ENCODE assay signal across 28 mouse cellular contexts in genomic region chr1:154018241-154018640, GRCm38 (mm10).
"Had no signal": no experiment of that assay in that cellular context is flagged by ENCODE, and none has a peak within 500 bp of the region (broad histone marks: within the 10 kb centered on the region; RNA-seq: fewer than 3 reads in every experiment).

No protein-coding gene starts in this region.

- H3K36me3 ChIP-seq: embryonic facial prominence, embryonic 12.5 days; embryonic facial prominence, embryonic 13.5 days; embryonic facial prominence, embryonic 15.5 days; forebrain, embryonic 10.5 days; forebrain, embryonic 12.5 days; forebrain, embryonic 15.5 days; heart, embryonic 10.5 days had no signal

- H3K27ac ChIP-seq: embryonic facial prominence, embryonic 12.5 days; embryonic facial prominence, embryonic 13.5 days; embryonic facial prominence, embryonic 15.5 days; forebrain, embryonic 10.5 days; forebrain, embryonic 12.5 days; forebrain, embryonic 13.5 days; forebrain, embryonic 15.5 days; heart, adult 2 months; heart, embryonic 10.5 days had no signal

- DNase-seq: cerebellum, adult 18-20 months; cerebellum, adult 2 months; cerebellum, adult 8-10 months; cerebellum, adult 9-10 months; cerebellum, adult 9-11 months; cerebellum, postnatal 10 days; cerebellum, postnatal 14 days; cerebellum, postnatal 25 days; cerebellum, postnatal 36 days; embryo, embryonic 11 days; forebrain, postnatal 0 days; gastrocnemius, postnatal 10 days; gastrocnemius, postnatal 14 days; gastrocnemius, postnatal 25 days; gastrocnemius, postnatal 36 days; heart, adult 18-20 months; heart, adult 2 months had no signal

- ATAC-seq: forebrain, embryonic 13.5 days; forebrain, embryonic 14.5 days; forebrain, embryonic 15.5 days; forebrain, embryonic 16.5 days; forebrain, postnatal 0 days had no signal

- H3K9me3 ChIP-seq: embryonic facial prominence, embryonic 12.5 days; embryonic facial prominence, embryonic 13.5 days; embryonic facial prominence, embryonic 15.5 days; forebrain, embryonic 10.5 days; forebrain, embryonic 12.5 days; forebrain, embryonic 13.5 days; forebrain, embryonic 15.5 days; heart, embryonic 10.5 days had no signal

- H3K4me2 ChIP-seq: embryonic facial prominence, embryonic 12.5 days; embryonic facial prominence, embryonic 13.5 days; embryonic facial prominence, embryonic 15.5 days; forebrain, embryonic 12.5 days; forebrain, embryonic 13.5 days; forebrain, embryonic 15.5 days had no signal

- H3K27me3 ChIP-seq: embryonic facial prominence, embryonic 12.5 days; embryonic facial prominence, embryonic 13.5 days; embryonic facial prominence, embryonic 15.5 days; forebrain, embryonic 12.5 days; forebrain, embryonic 13.5 days; forebrain, embryonic 15.5 days had no signal

- H3K4me1 ChIP-seq: embryonic facial prominence, embryonic 12.5 days; embryonic facial prominence, embryonic 13.5 days; embryonic facial prominence, embryonic 15.5 days; forebrain, embryonic 12.5 days; forebrain, embryonic 13.5 days; forebrain, embryonic 15.5 days; heart, embryonic 10.5 days had no signal

- H3K9ac ChIP-seq: embryonic facial prominence, embryonic 12.5 days; embryonic facial prominence, embryonic 13.5 days; embryonic facial prominence, embryonic 15.5 days; forebrain, embryonic 12.5 days; forebrain, embryonic 13.5 days; forebrain, embryonic 15.5 days; forebrain, postnatal 0 days had no signal

- H3K4me3 ChIP-seq: embryonic facial prominence, embryonic 12.5 days; embryonic facial prominence, embryonic 13.5 days; embryonic facial prominence, embryonic 15.5 days; erythroblast, embryonic 14.5 days; forebrain, embryonic 10.5 days; forebrain, embryonic 12.5 days; forebrain, embryonic 13.5 days; forebrain, embryonic 15.5 days; heart, adult 2 months; heart, embryonic 10.5 days had no signal
